Mouse (Mus musculus) right cerebral cortex, postnatal 36 days (tissue): ENCODE results near the gene Igf2bp1.

ENCODE experiments used
- DNase-seq, 2 experiments: peaks; one replicate each; pipeline ENCODE4 v3.0.0; 2022; ENCODE audit warnings: low spot score in 2 of 2, mixed read lengths in 1 of 2

Gene Igf2bp1

GRCm38 (mm10) chr11:96005403-96006271 is at the start of gene Igf2bp1:
Igf2bp1 (minus strand) TSS chr11:96005940.
- no peak for DNase-seq

DNA sequence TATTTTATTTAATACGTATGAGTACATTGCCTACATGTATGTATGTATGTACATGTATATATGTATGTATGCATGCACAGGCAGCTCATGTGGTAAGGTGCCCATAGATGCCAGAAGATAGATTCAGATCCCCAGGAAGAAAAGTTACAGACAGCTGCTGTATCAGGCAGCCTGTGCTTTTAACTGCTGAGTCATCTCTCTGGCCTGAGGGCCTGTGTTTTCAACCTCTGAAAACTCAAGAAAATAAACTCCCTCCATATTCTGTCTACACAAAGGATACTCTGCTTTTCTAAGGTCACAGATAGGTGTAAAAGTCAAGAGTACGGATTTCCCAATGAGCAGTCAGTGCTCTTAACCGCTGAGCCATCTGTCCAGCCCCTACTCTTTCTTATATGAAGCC is 45.1 kb upstream of the Igf2bp1 start:
- DNase-seq, result no peak

GRCm38 (mm10) chr11:96049939-96050338 is 44.2 kb upstream of the Igf2bp1 start:
- DNase-seq, result no peak

- DNase-seq, result no peak
Observed at GRCm38 (mm10) chr11:96047469-96048373, 42.0 kb upstream of the Igf2bp1 start.

- DNase-seq, result no peak
Observed at GRCm38 (mm10) chr11:96046793-96047192, 41.1 kb upstream of the Igf2bp1 start.

DNA sequence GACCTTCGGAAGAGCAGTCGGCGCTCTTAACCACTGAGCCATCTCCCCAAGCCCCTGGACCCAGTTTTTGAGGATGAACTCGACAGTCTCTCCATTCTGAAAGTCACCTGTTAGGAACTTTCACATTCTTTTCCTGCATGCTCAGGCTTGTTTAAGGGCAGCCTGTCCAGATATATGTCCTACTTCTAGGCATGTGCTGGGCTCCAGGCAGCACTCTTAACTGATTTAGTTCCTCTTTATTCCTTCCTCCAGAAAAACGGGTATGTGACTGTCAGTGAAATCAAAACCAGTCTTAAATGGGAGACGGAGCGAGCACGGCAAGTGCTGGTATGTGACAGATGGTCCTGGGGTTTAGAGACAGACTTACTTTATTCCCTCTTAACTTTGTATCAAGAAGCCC is 40.3 kb upstream of the Igf2bp1 start:
- DNase-seq, result no peak

GRCm38 (mm10) chr11:96044803-96045567 is 39.2 kb upstream of the Igf2bp1 start:
- no peak for DNase-seq

- no peak for DNase-seq
Observed at GRCm38 (mm10) chr11:96038560-96038959, 32.8 kb upstream of the Igf2bp1 start.

DNA sequence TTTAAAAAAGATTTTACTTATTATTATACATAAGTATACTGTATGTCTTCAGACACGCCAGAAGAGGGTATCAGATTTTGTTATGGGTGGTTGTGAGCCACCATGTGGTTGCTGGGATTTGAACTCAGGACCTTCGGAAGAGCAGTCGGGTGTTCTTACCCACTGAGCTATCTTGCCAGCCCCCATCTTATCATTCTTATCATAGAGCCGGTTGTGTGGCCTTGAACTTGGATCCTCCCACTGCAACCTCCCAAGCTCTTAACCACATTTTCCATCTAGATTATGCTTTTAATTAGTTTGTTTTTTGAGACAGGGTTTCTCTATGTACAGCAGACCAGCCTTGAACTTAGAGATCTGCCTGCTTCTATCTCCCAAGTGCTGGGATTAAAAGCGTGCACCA is 31.8 kb upstream of the Igf2bp1 start:
- DNase-seq, result no peak

GRCm38 (mm10) chr11:96035133-96035532 is 29.4 kb upstream of the Igf2bp1 start:
- no peak for DNase-seq

DNA sequence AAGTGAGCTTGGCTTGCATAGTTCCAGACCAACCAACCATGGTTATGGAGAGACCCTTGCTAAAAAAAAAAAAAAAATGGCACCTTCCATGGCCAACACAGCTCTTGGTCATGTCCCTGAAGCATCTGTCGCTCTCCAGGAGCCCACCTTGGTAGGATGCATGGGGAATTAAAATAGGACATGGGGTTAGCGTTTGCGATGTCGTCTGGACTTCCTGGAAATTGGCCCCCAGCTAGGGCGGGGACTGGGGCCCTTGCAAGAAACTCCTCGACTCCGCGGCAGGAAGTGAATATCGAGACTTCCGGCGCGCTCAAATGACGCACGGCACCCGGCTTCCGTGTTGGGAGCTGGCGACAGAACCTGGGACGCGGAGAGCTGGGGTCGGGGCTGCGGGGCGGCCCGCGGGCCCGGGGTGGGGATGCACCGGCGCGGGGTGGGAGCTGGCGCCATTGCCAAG is 28.9 kb upstream of the Igf2bp1 start, which contains the start of gene Snf8:
Snf8 (plus strand) TSS at position 290 of the 457 bp plus-strand sequence.
- peak; percentile 90 to 91 for DNase-seq

- no peak for DNase-seq
Observed at GRCm38 (mm10) chr11:96034116-96034515, 28.4 kb upstream of the Igf2bp1 start.

GRCm38 (mm10) chr11:96033264-96033663 is 27.5 kb upstream of the Igf2bp1 start:
- no peak for DNase-seq

DNA sequence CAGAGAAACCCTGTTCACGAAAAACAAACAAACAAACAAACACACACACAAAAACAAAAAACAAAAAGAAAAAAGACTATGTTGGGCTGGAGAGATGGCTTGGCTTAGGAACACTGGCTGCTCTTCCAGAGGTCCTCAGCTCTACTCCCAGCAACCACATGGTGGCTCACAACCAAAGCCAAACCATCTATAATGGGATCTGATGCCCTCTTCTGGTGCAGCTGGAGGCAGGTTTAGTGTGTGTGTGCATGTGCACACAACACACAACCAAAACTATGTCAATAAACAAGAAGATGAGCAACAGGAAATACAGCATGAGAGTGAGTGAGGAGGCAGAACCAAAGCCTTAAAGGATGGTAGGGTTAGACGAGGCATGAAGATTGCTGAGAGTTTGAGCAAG is 26.0 kb upstream of the Igf2bp1 start:
- DNase-seq, result no peak

DNA sequence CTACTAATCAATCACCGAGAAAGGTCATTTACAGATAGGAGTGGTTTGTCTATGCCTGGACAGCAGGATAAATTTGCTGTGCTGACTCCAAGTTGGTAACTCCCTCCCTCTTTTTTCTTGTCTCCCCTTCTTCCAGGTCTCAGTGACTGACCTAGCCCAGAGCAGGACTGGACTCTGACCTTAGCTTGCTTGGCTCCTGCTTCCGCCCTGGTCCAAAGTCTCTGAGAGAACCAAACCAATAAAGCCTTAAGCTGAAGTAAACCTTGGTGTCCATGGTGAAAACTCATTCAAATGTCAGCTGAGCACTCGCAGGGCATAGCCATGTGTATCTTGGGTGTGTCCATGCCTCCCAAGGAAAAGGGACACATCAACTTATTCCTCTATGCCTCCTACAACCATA is 24.8 kb upstream of the Igf2bp1 start:
- no peak for DNase-seq

DNA sequence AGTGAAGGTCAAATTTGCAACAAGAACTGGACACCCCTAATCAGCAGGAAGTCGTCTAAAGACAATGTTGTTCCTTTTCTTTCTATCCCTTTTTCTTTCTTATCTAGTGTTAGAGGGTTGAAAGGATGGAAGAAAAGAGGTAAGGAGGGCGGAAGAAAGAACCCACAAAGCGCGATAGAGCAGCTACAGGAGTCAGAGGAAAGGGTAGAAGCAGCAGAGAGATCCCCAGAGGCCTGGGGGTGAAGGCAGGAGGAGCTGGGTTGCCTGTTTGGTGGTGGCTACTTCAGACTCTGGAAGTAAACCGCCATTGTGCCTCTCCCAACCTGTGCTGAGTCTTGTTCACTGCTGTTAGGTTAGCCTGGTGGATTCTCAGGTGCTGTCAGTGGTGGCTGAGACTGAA is 22.4 kb upstream of the Igf2bp1 start:
- DNase-seq, result no peak

- no peak for DNase-seq
Observed at GRCm38 (mm10) chr11:96020622-96021021, 14.9 kb upstream of the Igf2bp1 start.

DNA sequence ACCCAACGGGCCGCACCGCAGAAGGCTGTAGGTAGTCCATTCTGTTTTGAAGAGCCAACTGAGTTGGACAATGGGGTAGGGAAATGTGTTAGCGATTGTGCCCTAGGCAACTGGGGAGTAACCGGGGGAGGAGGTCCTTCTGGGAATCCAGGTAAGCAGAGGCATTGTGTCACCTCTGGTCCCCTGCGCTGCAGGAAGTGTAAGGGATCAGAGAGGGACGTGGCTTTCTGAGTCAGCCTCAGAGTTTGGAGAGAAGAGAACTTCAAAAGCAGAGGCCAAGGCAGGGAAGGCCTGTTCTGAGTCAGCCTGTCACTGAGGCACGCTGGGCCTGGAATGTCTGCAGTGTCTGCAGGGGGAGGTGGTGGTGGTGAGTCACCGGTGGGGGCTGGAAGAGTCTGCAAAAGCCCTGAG is 12.2 kb upstream of the Igf2bp1 start:
- DNase-seq, result peak in 1 of 2 experiments; percentile 14

GRCm38 (mm10) chr11:96015421-96015820 is 9.7 kb upstream of the Igf2bp1 start:
- DNase-seq, result no peak

DNA sequence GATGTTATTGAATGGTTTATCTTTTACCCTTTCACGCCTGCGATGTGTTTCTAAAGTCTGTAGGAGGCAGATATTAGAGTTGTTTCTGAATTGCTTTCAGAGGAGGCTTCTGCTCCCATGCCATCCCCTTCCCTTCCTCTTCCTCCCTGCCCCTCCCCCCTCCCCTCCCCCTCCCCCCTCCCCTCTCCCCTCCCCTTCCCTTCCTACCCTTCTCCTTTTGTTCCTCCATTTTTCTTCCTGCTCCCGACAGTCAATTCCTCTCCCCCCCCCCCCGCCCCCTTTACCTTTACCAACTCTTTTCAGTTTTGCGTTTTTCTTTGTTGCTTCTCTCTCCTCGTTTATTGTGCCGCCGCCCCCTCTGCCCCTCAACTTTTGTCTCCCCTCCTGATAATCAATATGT is 6.2 kb upstream of the Igf2bp1 start:
- DNase-seq, result no peak

DNA sequence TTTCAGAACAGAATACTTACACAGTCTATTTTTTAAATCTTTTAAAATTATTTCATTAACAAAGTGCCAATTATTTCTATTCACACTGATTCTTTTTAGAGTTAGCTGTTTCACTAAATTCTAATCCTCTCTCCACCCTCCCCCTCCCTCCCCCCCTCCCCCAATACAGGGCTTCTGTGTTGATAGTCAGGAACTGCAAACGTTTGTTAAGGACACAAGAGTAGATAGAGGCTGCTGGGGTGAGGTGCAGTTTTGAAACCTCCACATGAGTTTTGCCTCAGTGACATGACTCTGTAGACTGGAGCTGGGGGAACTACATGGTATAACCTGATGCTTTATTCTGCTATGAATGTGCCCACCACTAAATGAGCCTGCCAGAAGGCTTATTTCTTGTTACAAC is 3.1 kb upstream of the Igf2bp1 start:
- DNase-seq, result no peak
